Mouse (Mus musculus) Patski (cell line): ENCODE data around the gene Plcb3. TPM values are rescaled to one million over a fixed set of nuclear protein-coding genes. Genes with fewer than 3 reads are reported as not detected.

Experiments
- ATAC-seq: fragments of 100-300 bp; one replicate; pipeline ENCODE4 v1.8.0; 2021
- CTCF ChIA-PET: fragments of 350-600 bp; sonication (Branson Sonifier 250); formaldehyde crosslinking; loops from one replicate; lab custom pipeline; 2022; ENCODE audit warnings: inconsistent platforms; lab: Charles Lee
- POLR2A ChIA-PET: fragments of 350-600 bp; sonication (Branson Sonifier 250); formaldehyde crosslinking; loops from one replicate; lab custom pipeline; 2022; ENCODE audit warnings: antibody characterized with exemption, inconsistent platforms; lab: Charles Lee
- DNase-seq: peaks from one replicate; pipeline ENCODE4 v3.0.0-alpha.2; 2011; ENCODE audit warnings: low read depth, low spot score
- H3K27me3 ChIP-seq: fragments of 371-371 bp; one replicate; pipeline ENCODE4 v1.5.1; 2021
- CTCF ChIP-seq: fragments of 100-300 bp; IDR thresholded peaks from one replicate; pipeline ENCODE4 v1.5.1; 2021
- in situ Hi-C: fragments of 300-500 bp; cut with MboI; formaldehyde crosslinking; loops from 3 replicates; pipeline ENCODE4 v1.11.1; 2018; ENCODE audit warnings: low pct_unique_long_range_greater_than_20kb, mixed read lengths
- polyA plus RNA-seq: library from polyadenylated mRNA; unstranded; gene quantifications from one replicate; pipeline ENCODE4 v1.2.3, GENCODE M21; 2021

The Plcb3 gene
- polyA plus RNA-seq, 1 experiment from 2014 or later: 59.6 TPM

GRCm38 (mm10) chr19:6925611-6926329, 50.5 kb downstream of the Plcb3 start:
- no peak for TF ChIP-seq CTCF
- in situ Hi-C loops: no loop called here
- H3K27me3 ChIP-seq: no peaks in the 10 kb centered on the region
- DNase-seq (no peak), ATAC-seq (no peak)
- POLR2A ChIA-PET: interaction anchor here (1.0 kb wide), 1 partner anchor 50 kb away, joined by 4 read pairs; the partner anchor contains the start of gene Plcb3
- CTCF ChIA-PET: interaction anchor here (1.4 to 4.7 kb wide), 2 partner anchors 52 to 98 kb away, joined by 3 to 36 read pairs; partner anchors contain the start of genes Fkbp2 and Plcb3

DNA sequence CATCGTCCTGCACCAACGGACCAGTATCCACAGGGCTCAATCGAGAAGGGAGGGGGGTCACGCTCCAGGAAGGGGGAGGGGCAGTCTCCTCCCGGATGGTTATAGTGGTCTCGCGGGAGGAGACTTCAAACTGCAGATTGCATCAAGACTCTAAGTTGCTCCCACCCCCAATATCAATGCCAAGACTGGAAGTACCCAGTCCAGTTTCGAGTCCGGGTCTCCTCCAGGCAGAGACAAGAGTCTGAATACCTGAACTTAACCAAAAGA, 51.0 kb downstream of the Plcb3 start, which contains the start of gene Catsperz:
Catsperz (minus strand) TSS at position 74 of the 267 bp plus-strand sequence.
- no peak for ATAC-seq
- H3K27me3 ChIP-seq: no peaks in the 10 kb centered on the region
- ChIA-PET CTCF (interaction anchor here (1.2 to 4.7 kb wide), 5 partner anchors 18 to 98 kb away, joined by 3 to 36 read pairs (median 3); partner anchors contain the start of genes Fkbp2 and Plcb3), POLR2A (interaction anchor here (1.0 to 3.7 kb wide), 3 partner anchors 16 to 51 kb away, joined by 4 to 24 read pairs (median 7); partner anchors contain the start of genes Bad, Gpr137 and Plcb3)
- no peak for DNase-seq
- TF ChIP-seq CTCF: no peak
- in situ Hi-C loops: no loop called here

DNA sequence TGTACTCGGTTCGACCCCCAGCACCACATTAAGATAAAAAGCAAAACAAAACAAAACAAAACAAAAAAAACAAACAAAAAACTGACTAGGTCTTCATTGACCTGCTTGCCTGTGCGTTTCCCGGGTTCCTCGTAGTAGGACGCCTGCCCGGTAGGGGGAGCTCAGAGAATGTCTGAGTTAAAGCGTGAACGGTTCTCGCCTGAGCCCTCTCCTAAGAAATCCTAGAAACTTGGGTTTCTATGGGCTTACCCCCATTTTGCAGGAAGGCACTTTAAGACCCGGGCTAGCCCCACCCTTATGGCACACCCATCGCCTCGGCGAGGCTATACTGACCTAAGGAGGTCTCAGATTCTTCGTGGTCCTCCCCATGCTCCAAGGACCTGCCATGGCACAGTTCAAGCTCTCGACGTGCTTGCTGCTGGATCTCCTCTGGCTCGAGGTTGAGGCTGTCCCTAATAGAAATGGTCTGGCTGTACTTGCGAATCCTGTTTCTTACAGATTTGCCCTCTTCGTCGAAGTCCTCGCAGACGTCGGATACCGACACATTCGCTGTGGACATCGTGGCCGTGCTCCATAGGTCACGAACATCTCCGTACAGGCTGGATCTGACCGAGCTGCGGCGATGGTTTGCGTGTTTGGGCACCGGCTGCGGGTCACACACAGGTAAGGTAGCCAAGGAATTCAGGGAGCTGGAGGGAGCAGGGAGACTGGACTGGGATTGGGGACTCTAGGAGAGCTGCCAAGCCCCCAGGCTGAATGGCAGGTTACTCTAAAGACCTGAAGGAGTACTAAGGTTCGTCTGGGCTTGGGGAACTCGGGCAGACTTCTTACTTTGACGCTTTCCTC, 51.6 kb downstream of the Plcb3 start:
- no peak for TF ChIP-seq CTCF
- ATAC-seq (no peak), DNase-seq (no peak)
- ChIA-PET CTCF (interaction anchor here (0.7 to 4.7 kb wide), 9 partner anchors 9 to 99 kb away, joined by 3 to 36 read pairs (median 3); partner anchors contain the start of genes Bad, Fkbp2 and Plcb3), POLR2A (interaction anchor here (1.0 to 3.7 kb wide), 3 partner anchors 17 to 51 kb away, joined by 4 to 24 read pairs (median 7); partner anchors contain the start of genes Bad, Gpr137 and Plcb3)
- in situ Hi-C loops: loop anchor here (5.0 kb wide), 1 partner anchor 53 kb away; the partner anchor contains the start of gene Plcb3
- no peaks in the 10 kb centered on the region for H3K27me3 ChIP-seq

- ATAC-seq (no peak), DNase-seq (no peak)
- TF ChIP-seq CTCF: no peak
- POLR2A ChIA-PET: interaction anchor here (0.6 to 3.7 kb wide), 8 partner anchors 9 to 83 kb away, joined by 3 to 24 read pairs (median 4); partner anchors contain the start of genes Bad and Gpr137
- H3K27me3 ChIP-seq: no peaks in the 10 kb centered on the region
- CTCF ChIA-PET: interaction anchor here (1.0 to 4.7 kb wide), 7 partner anchors 17 to 97 kb away, joined by 3 to 36 read pairs (median 5); partner anchors contain the start of genes Bad, Fkbp2 and Plcb3
- in situ Hi-C loops: loop anchor here (5.0 kb wide), 1 partner anchor 54 kb away; the partner anchor contains the start of gene Plcb3
These were observed 53.2 kb downstream of the Plcb3 start for GRCm38 (mm10) chr19:6922901-6923735.

DNA sequence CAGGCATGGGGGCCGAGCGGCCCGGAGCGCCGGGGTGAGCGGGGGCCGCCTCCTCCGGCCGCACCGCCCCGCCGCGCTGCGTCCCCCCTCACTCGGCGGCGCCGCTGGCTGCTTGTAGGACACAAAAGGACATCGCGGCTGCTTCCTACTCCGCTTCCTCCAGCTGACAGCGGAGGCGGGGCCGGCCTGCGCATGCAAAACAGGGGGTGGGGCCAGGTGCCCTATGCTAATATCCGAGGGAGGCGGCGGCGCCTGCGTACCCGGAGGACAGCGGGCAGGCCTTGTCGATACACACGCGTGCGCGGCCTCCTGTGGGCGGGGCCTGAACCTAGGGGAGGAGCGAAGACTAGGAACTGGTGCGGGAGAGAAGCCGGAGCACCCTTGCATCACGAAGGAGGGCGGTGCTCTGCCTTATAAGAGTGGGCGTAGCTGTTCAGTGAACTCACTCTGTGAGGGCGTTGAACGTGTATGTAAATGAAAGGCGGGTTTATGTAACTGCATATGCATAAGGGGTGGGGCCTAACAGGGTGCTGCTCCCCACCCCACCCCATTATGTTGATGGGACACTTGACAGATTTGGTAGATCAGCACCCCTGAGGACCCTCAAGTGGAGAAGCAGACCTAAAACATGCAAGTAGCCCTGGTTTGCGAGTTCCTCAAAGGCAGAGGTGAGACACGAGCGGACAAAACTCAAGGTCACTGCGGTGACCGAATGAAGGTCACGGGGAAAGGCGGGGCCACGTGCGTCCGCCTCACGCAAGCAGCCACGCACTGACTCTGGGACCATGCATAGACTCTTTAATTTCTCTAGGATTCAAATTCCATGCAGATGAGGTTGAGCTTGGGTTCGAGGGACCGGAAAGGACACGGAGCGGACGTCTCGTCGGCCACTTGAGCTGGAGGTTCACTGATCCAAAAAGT, 54.4 kb downstream of the Plcb3 start, which contains the start of gene Esrra:
Esrra (minus strand) TSS at position 167 of the 921 bp plus-strand sequence.
- in situ Hi-C loops: loop anchor here (5.0 kb wide), 1 partner anchor 55 kb away; the partner anchor contains the start of gene Plcb3
- TF ChIP-seq CTCF: no peak
- DNase-seq: peak; percentile 98
- ChIA-PET CTCF (interaction anchor here (0.7 to 4.7 kb wide), 6 partner anchors 18 to 98 kb away, joined by 3 to 36 read pairs (median 5); partner anchors contain the start of genes Fkbp2 and Plcb3), POLR2A (interaction anchor here (0.6 to 3.7 kb wide), 9 partner anchors 10 to 82 kb away, joined by 3 to 24 read pairs (median 4); partner anchors contain the start of genes Bad, Gpr137, Kcnk4 and Prdx5)
- peak; percentile 86 for ATAC-seq
- H3K27me3 ChIP-seq: no peaks in the 10 kb centered on the region

DNA sequence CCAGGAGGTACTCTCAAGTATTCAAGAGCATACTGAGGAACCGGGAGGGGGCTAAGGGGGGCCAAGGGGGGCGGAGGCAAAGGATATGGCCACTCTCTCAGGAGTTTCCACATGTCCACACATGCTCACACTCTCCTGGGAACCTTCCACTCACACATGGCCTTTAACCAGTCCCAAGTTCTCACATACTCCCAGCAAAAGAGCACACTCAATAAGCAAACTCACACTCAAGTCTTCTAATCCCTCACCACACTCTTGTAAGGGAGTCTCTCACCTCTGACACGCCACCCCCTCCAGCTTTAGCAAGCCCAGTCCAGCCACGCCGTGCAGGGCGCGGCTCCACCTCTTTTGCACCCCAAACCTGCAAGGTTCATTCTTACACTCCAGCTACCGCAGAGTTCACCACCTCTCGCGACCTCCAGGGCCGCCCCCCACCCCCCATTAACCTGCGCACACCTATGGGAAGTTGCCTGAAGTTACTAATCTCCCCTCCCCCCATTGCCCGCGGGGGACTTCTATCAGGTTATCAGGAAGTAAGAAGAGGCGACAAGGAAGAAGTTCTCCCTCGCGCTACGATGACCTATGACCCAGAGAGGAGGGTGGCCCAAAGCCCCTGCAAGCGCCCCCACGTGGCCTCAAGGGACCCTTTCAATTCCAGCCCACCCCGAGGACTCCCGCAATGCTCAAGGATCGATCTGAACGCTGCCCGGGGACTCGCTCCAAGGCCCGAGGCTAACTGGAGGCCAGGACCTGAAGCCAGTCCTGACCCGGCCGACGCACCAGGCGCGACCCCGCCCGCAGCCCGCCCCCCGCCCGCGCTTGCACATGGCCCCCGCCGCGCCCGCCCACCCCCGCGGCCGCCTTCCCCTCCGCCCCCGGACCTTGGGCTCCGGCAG, 55.3 kb downstream of the Plcb3 start:
- ATAC-seq: peak; percentile 1
- no peak for TF ChIP-seq CTCF
- no peak for DNase-seq
- POLR2A ChIA-PET: interaction anchor here (0.6 to 3.1 kb wide), 8 partner anchors 10 to 41 kb away, joined by 3 to 17 read pairs (median 4); partner anchors contain the start of genes Bad, Gpr137, Kcnk4 and Prdx5
- CTCF ChIA-PET: interaction anchor here (1.1 to 4.7 kb wide), 3 partner anchors 57 to 99 kb away, joined by 4 to 36 read pairs (median 5); partner anchors contain the start of genes Fkbp2 and Plcb3
- H3K27me3 ChIP-seq: no peaks in the 10 kb centered on the region
- in situ Hi-C loops: loop anchor here (5.0 kb wide), 1 partner anchor 56 kb away; the partner anchor contains the start of gene Plcb3
